Mouse (Mus musculus) midbrain, postnatal 0 days (tissue): ENCODE results near the gene Mknk2. TPM values are rescaled to one million over a fixed set of nuclear protein-coding genes. Genes with fewer than 3 reads are reported as not detected.

Experiments used
- ATAC-seq: fragments of 200-750 bp; cut with Nextera tagmentation; 2 replicates; pipeline ENCODE4 v1.8.0; 2017; ENCODE audit warnings: moderate number of reproducible peaks, mild to moderate bottlenecking, moderate TSS enrichment, moderate library complexity; ENCODE audit not compliant: low FRiP score
- DNase-seq: peaks from one replicate; pipeline ENCODE4 v3.0.0-alpha.2; 2015; ENCODE audit warnings: low spot score
- H3K27ac ChIP-seq: fragments of 300-500 bp; sonication (generic); 2 replicates; pipeline ENCODE4 v1.5.1; 2014; ENCODE audit warnings: low read depth, mild to moderate bottlenecking, low read length, mixed read lengths
- H3K27me3 ChIP-seq: fragments of 300-500 bp; sonication (generic); 2 replicates; pipeline ENCODE4 v1.6.1; 2014; ENCODE audit warnings: low read length, control low read depth, mixed read lengths; ENCODE audit not compliant: insufficient read depth
- H3K36me3 ChIP-seq: fragments of 300-500 bp; sonication (generic); 2 replicates; pipeline ENCODE4 v1.6.1; 2014; ENCODE audit warnings: low read length, control low read depth, mixed read lengths; ENCODE audit not compliant: insufficient read depth
- H3K4me1 ChIP-seq: fragments of 300-500 bp; sonication (generic); 2 replicates; pipeline ENCODE4 v1.6.1; 2014; ENCODE audit warnings: mild to moderate bottlenecking, control low read depth, antibody characterized with exemption, low read length, mixed read lengths; ENCODE audit not compliant: insufficient read depth
- H3K4me2 ChIP-seq: fragments of 300-500 bp; sonication (generic); 2 replicates; pipeline ENCODE4 v1.6.1; 2014; ENCODE audit warnings: low read depth, mild to moderate bottlenecking, low read length, mixed read lengths; ENCODE audit not compliant: poor library complexity, severe bottlenecking
- H3K4me3 ChIP-seq: fragments of 300-500 bp; sonication (generic); 2 replicates; pipeline ENCODE4 v1.5.1; 2014; ENCODE audit warnings: low read depth, mild to moderate bottlenecking, low read length, moderate library complexity
- H3K9ac ChIP-seq: fragments of 300-500 bp; sonication (generic); replicated peaks from 2 replicates; pipeline ENCODE4 v1.6.1; 2014; ENCODE audit warnings: mild to moderate bottlenecking, low read length, moderate library complexity, mixed read lengths; ENCODE audit not compliant: poor library complexity, severe bottlenecking
- H3K9me3 ChIP-seq: fragments of 300-500 bp; sonication (generic); 2 replicates; pipeline ENCODE4 v1.6.1; 2016; ENCODE audit warnings: low read length, control low read depth
- CTCF ChIP-seq: IDR thresholded peaks from 2 replicates; pipeline ENCODE4 v1.5.1; 2016; ENCODE audit warnings: antibody characterized with exemption, mild to moderate bottlenecking
- WGBS: fragments of 180-500 bp; shearing (Covaris S2); extraction: QIAGEN DNeasy Blood & Tissue Kit; methylation state at CpG from one replicate; pipeline ENCODE4 v1.1.7; 2014; 5-methylcytosine and 5-hydroxymethylcytosine counted together
- polyA plus RNA-seq: library from polyadenylated mRNA; unstranded; fragments of >200 nt; fragmentation: Nextera tagmentation; extraction: Ambion mirVana; gene quantifications from 2 replicates; pipeline ENCODE4 v1.2.1, GENCODE M21; 2015
- total RNA-seq: library from RNA; depleted of rRNA; stranded (reverse); fragments of >200 nt; gene quantifications from 2 replicates; pipeline ENCODE4 v1.2.3, GENCODE M21; 2014

Gene Mknk2
- total and polyA plus RNA-seq, 2 experiments from 2014 or later: 36.0 to 74.6 TPM

- no peak for DNase-seq
- H3K27me3 ChIP-seq: no peaks in the 10 kb centered on the region
- no peak for TF ChIP-seq CTCF
- 60% methylated on average over 8 of the region's 10 CpGs for WGBS
- H3K27ac ChIP-seq: peak overlapping the region; percentile 97
- ATAC-seq: no peak
- no peaks in the 10 kb centered on the region for H3K9me3 ChIP-seq
- H3K36me3 ChIP-seq: peaks cover 6% of the 10 kb centered on the region; the same call in 1 of the 2 replicates
- H3K9ac ChIP-seq: no peak overlapping the region
- no peak overlapping the region for H3K4me3 ChIP-seq
- H3K4me2 ChIP-seq: no peak overlapping the region
- H3K4me1 ChIP-seq: peaks cover 21% of the 10 kb centered on the region
Measured at GRCm38 (mm10) chr10:80678601-80679377, 877 bp upstream of the Mknk2 start.

GRCm38 (mm10) chr10:80677128-80677875 lies 610 bp downstream of the Mknk2 start:
- Histone ChIP-seq H3K4me3 (peak overlapping the region; percentile 96), H3K4me2 (peak overlapping the region; percentile 88), H3K36me3 (peaks cover 3% of the 10 kb centered on the region), H3K27ac (peak overlapping the region; percentile 97), H3K27me3 (no peaks in the 10 kb centered on the region), H3K4me1 (peaks cover 22% of the 10 kb centered on the region), H3K9me3 (no peaks in the 10 kb centered on the region), H3K9ac (peak overlapping the region; percentile 71)
- 42% methylated on average over 9 of the region's 9 CpGs for WGBS
- DNase-seq (no peak), ATAC-seq (peak; percentile 1; the same call in 1 of the 2 replicates)
- TF ChIP-seq CTCF: no peak

GRCm38 (mm10) chr10:80676198-80676928 lies 1.5 kb downstream of the Mknk2 start:
- no peak for TF ChIP-seq CTCF
- Histone ChIP-seq H3K27ac (peak overlapping the region; percentile 97), H3K27me3 (no peaks in the 10 kb centered on the region), H3K9ac (peak overlapping the region; percentile 98), H3K4me3 (peak overlapping the region; percentile 96), H3K4me1 (peaks cover 22% of the 10 kb centered on the region), H3K4me2 (peak overlapping the region; percentile 88), H3K9me3 (no peaks in the 10 kb centered on the region), H3K36me3 (peaks cover 13% of the 10 kb centered on the region)
- DNase-seq (peak; percentile 100), ATAC-seq (peak; percentile 93)
- under 1% methylated on average over 78 of the region's 78 CpGs for WGBS

GRCm38 (mm10) chr10:80675405-80676197 lies 2.3 kb downstream of the Mknk2 start:
- Histone ChIP-seq H3K9me3 (no peaks in the 10 kb centered on the region), H3K4me2 (peak overlapping the region; percentile 88), H3K4me3 (peak overlapping the region; percentile 96), H3K36me3 (peaks cover 19% of the 10 kb centered on the region), H3K4me1 (peaks cover 22% of the 10 kb centered on the region), H3K27ac (peak overlapping the region; percentile 88), H3K27me3 (no peaks in the 10 kb centered on the region), H3K9ac (peak overlapping the region; percentile 98)
- TF ChIP-seq CTCF: no peak
- WGBS: under 1% methylated on average over 37 of the region's 54 CpGs
- ATAC-seq (peak; percentile 15), DNase-seq (no peak)

GRCm38 (mm10) chr10:80674851-80675404 lies 3.0 kb downstream of the Mknk2 start:
- no peaks in the 10 kb centered on the region for H3K27me3 ChIP-seq
- H3K4me1 ChIP-seq: peaks cover 22% of the 10 kb centered on the region
- ATAC-seq (no peak), DNase-seq (no peak)
- H3K27ac ChIP-seq: peak overlapping the region; percentile 88
- H3K9me3 ChIP-seq: no peaks in the 10 kb centered on the region
- H3K36me3 ChIP-seq: peaks cover 25% of the 10 kb centered on the region
- no peak for TF ChIP-seq CTCF
- H3K9ac ChIP-seq: peak overlapping the region; percentile 98
- H3K4me3 ChIP-seq: peak overlapping the region; percentile 96
- peak overlapping the region; percentile 88 for H3K4me2 ChIP-seq
- 10% methylated on average over 6 of the region's 6 CpGs for WGBS
